28 mouse cellular contexts compared by ENCODE assay signal in the genomic region with DNA sequence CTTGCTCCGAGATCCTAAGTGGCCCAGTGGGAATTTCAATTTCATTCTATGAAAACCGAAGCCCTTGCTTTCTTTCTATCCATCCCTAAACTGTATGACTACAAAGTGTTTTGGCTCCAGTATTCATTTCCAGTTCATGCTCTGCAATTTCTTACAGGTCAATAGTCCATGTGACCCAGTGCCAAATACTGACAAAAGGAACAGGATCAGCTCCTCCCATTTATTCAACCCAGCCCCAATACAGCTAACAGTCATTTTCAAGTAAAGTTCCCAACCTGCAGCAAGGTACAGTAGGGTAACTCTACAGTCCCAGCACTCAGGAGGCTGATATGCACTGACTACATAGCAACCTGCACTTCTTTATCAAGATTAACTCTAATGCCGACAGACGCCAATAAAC. TPM values are rescaled to one million over a fixed set of nuclear protein-coding genes. Genes with fewer than 3 reads are reported as not detected.
DNase-seq lines count a peak whose midpoint lies in the region; ATAC-seq and TF ChIP-seq lines count a peak whose summit lies in the region.
"Had no signal": no experiment of that assay in that cellular context is flagged by ENCODE, and none has a peak within 500 bp of the region (broad histone marks: within the 10 kb centered on the region; RNA-seq: fewer than 3 reads in every experiment).

No protein-coding gene starts in this region.

- H3K27ac ChIP-seq in kidney, embryonic 15.5 days, result no peak overlapping the region
- no peak overlapping the region for H3K27ac ChIP-seq in liver, adult 2 months (replicated peaks; ENCODE audit: insufficient read depth, low read depth, low read length)
- H3K27ac ChIP-seq in liver, postnatal 0 days (ENCODE audit: low read depth), result no peak overlapping the region
- H3K27ac ChIP-seq: embryonic facial prominence, embryonic 10.5 days; embryonic facial prominence, embryonic 13.5 days; forebrain, embryonic 12.5 days; forebrain, embryonic 15.5 days; heart, adult 2 months; hindbrain, embryonic 12.5 days; hindbrain, embryonic 15.5 days had no signal

- H3K27me3 ChIP-seq in kidney, embryonic 15.5 days, result no peaks in the 10 kb centered on the region
- H3K27me3 ChIP-seq in liver, adult 2 months (ENCODE audit: control insufficient read depth, insufficient read depth, low read length), result no peaks in the 10 kb centered on the region
- no peaks in the 10 kb centered on the region for H3K27me3 ChIP-seq in liver, postnatal 0 days (ENCODE audit: insufficient read depth, low read length)
- H3K27me3 ChIP-seq: CH12.LX; embryonic facial prominence, embryonic 13.5 days; forebrain, embryonic 12.5 days; forebrain, embryonic 15.5 days; hindbrain, embryonic 12.5 days; hindbrain, embryonic 15.5 days; Patski had no signal

- peak; percentile 41 for DNase-seq in kidney, adult 11 months
- DNase-seq in kidney, adult 9 months, result peak; percentile 88
- DNase-seq in kidney, postnatal 4 days, result no peak
- DNase-seq in liver, adult 2 months (ENCODE audit: extremely low read depth, low read depth, low spot score), result peak; percentile 80
- DNase-seq in liver, postnatal 0 days, result no peak
- DNase-seq in brain, embryonic 14.5 days (ENCODE audit: low read depth), result peak; percentile 3
- DNase-seq: adrenal gland, adult 2 months; adrenal gland, postnatal 14 days; B cell, adult 2 months; cerebellum, adult 11-12 months; cerebellum, adult 8-10 months; cerebellum, postnatal 10 days; cerebellum, postnatal 36 days; embryo, embryonic 11 days; gastrocnemius, postnatal 25 days; heart, adult 2 months had no signal

- TF ChIP-seq EP300 in liver, postnatal 0 days (IDR thresholded peaks at IDR 0.05; ENCODE audit: low read depth), result no peak

- 84% methylated on average over 4 of the region's 4 CpGs for WGBS in kidney, embryonic 15.5 days
- 92% methylated on average over 4 of the region's 4 CpGs for WGBS in liver, adult 2 months
- WGBS in liver, postnatal 0 days (ENCODE audit: insufficient replicate concordance), result 83% methylated on average over 4 of the region's 4 CpGs

- peaks cover 3% of the 10 kb centered on the region; the same call in 1 of the 2 replicates for H3K4me1 ChIP-seq in kidney, embryonic 15.5 days
- H3K4me1 ChIP-seq in liver, adult 2 months (ENCODE audit: control insufficient read depth, insufficient read depth, low read length), result peaks cover 2% of the 10 kb centered on the region; the same call in 1 of the 2 replicates
- H3K4me1 ChIP-seq in liver, postnatal 0 days (ENCODE audit: insufficient read depth), result no peaks in the 10 kb centered on the region
- H3K4me1 ChIP-seq: embryonic facial prominence, embryonic 10.5 days; hindbrain, embryonic 12.5 days; hindbrain, embryonic 15.5 days had no signal

- H3K9me3 ChIP-seq in kidney, embryonic 15.5 days (replicated peaks), result no peaks in the 10 kb centered on the region
- no peaks in the 10 kb centered on the region for H3K9me3 ChIP-seq in liver, postnatal 0 days (ENCODE audit: low read length)
- H3K9me3 ChIP-seq: embryonic facial prominence, embryonic 10.5 days; embryonic facial prominence, embryonic 13.5 days; forebrain, embryonic 12.5 days; forebrain, embryonic 15.5 days; G1E; hindbrain, embryonic 12.5 days; hindbrain, embryonic 15.5 days had no signal

- TF ChIP-seq CTCF in liver, adult 2 months (IDR thresholded peaks at IDR 0.05; ENCODE audit: low read depth, low read length), result no peak
- no peak for TF ChIP-seq CTCF in liver, postnatal 0 days (IDR thresholded peaks at IDR 0.05; ENCODE audit: low read depth)
- no peak for TF ChIP-seq CTCF in brain, embryonic 14.5 days (IDR thresholded peaks at IDR 0.05; ENCODE audit: borderline replicate concordance, extremely low read depth, insufficient read depth, insufficient read length)

- H3K9ac ChIP-seq in kidney, embryonic 15.5 days, result no peak overlapping the region
- H3K9ac ChIP-seq in liver, adult 2 months (ENCODE audit: low read depth, low read length), result no peak overlapping the region
- H3K9ac ChIP-seq in liver, postnatal 0 days (replicated peaks), result no peak overlapping the region
- H3K9ac ChIP-seq: embryonic facial prominence, embryonic 13.5 days; forebrain, embryonic 12.5 days; forebrain, embryonic 15.5 days; hindbrain, embryonic 12.5 days; hindbrain, embryonic 15.5 days had no signal

- no peak overlapping the region for H3K4me3 ChIP-seq in kidney, embryonic 15.5 days (replicated peaks)
- no peak overlapping the region for H3K4me3 ChIP-seq in liver, adult 2 months (ENCODE audit: insufficient read depth, low read depth, low read length)
- H3K4me3 ChIP-seq in liver, postnatal 0 days (ENCODE audit: low read depth, low read length), result no peak overlapping the region
- H3K4me3 ChIP-seq: embryonic facial prominence, embryonic 10.5 days; embryonic facial prominence, embryonic 13.5 days; erythroblast, embryonic 14.5 days; forebrain, embryonic 12.5 days; forebrain, embryonic 15.5 days; heart, adult 2 months; hindbrain, embryonic 12.5 days; hindbrain, embryonic 15.5 days had no signal

- H3K79me2 ChIP-seq in liver, adult 2 months (ENCODE audit: control insufficient read depth, insufficient read depth, low read length), result peaks cover 10% of the 10 kb centered on the region; the same call in 1 of the 2 replicates

- no peak for ATAC-seq in kidney, embryonic 15.5 days (replicated peaks; ENCODE audit: low FRiP score)
- no peak for ATAC-seq in liver, postnatal 0 days
- ATAC-seq: forebrain, embryonic 15.5 days; Patski had no signal

- no peak for TF ChIP-seq POLR2A in liver, adult 2 months (IDR thresholded peaks at IDR 0.05; ENCODE audit: extremely low read depth, insufficient read depth, low read length)
- no peak for TF ChIP-seq POLR2A in brain, embryonic 14.5 days (IDR thresholded peaks at IDR 0.05; ENCODE audit: borderline replicate concordance, extremely low read depth, insufficient read depth, insufficient read length, poor library complexity, severe bottlenecking)

- H3K36me3 ChIP-seq in kidney, embryonic 15.5 days, result 0 out of 2 replicates have a peak, but pooled peaks cover 5% of the 10 kb centered on the region
- H3K36me3 ChIP-seq in liver, adult 2 months (ENCODE audit: control insufficient read depth, insufficient read depth, low read length), result no peaks in the 10 kb centered on the region
- no peaks in the 10 kb centered on the region for H3K36me3 ChIP-seq in liver, postnatal 0 days (replicated peaks; ENCODE audit: insufficient read depth, low read length)
- H3K36me3 ChIP-seq: forebrain, embryonic 12.5 days; forebrain, embryonic 15.5 days; hindbrain, embryonic 15.5 days had no signal

- H3K4me2 ChIP-seq in kidney, embryonic 15.5 days, result no peak overlapping the region
- H3K4me2 ChIP-seq in liver, postnatal 0 days (ENCODE audit: low read depth, low read length), result no peak overlapping the region
- H3K4me2 ChIP-seq: embryonic facial prominence, embryonic 13.5 days; forebrain, embryonic 12.5 days; forebrain, embryonic 15.5 days; heart, embryonic 11.5 days; hindbrain, embryonic 12.5 days; hindbrain, embryonic 15.5 days had no signal

RNA-seq across cellular contexts. Expression of gene Chd6, which starts 50.0 kb away (rescaled TPM):
- 31.2 and 32.9 TPM in 2 replicates for polyA plus RNA-seq in kidney, embryonic 15.5 days (2015; fragmentation: Nextera tagmentation; extraction: Ambion mirVana)
- 12.5 and 13.6 TPM in 2 replicates for total RNA-seq in liver, adult 2 months (2014; rRNA removed)
- polyA plus RNA-seq in liver, adult 2 months (2012; rRNA removed), result 2.9 and 3.9 TPM in 2 replicates
- 4.0 and 4.6 TPM in 2 replicates for polyA plus RNA-seq in liver, postnatal 0 days (2015; fragmentation: Nextera tagmentation; extraction: Ambion mirVana)
- 34.5 and 41.5 TPM in 2 replicates for polyA plus RNA-seq in brain, embryonic 14.5 days (2012; rRNA removed)

Comparison
In these comparisons a context has a peak if more than half of its experiments do, and no peak if none do; other contexts are left out.
1. DNase-seq: peak in kidney, adult 11 months (single experiment), kidney, adult 9 months (single experiment), liver, adult 2 months (single experiment) and brain, embryonic 14.5 days (single experiment); none in kidney, postnatal 4 days (0 of 2) and liver, postnatal 0 days (single experiment).